Mouse (Mus musculus) E14TG2a.4 (cell line): ENCODE results near the gene Hint1.
"Not testable (repeated sequence)": the region's sequence is repeated elsewhere in the genome, so short reads cannot be mapped to it uniquely, and the experiment has no call there.

Experiments
- H3K27me3 ChIP-seq: 2 replicates; pipeline ENCODE4 v1.6.1; 2014; ENCODE audit warnings: low read length, control low read depth; ENCODE audit not compliant: insufficient read depth
- H3K36me3 ChIP-seq: 2 replicates; pipeline ENCODE4 v1.6.1; 2014; ENCODE audit warnings: low read length, control low read depth; ENCODE audit not compliant: insufficient read depth
- H3K4me1 ChIP-seq: replicated peaks from 2 replicates; pipeline ENCODE4 v1.6.1; 2014; ENCODE audit warnings: low read depth, low read length, control low read depth
- H3K4me3 ChIP-seq: replicated peaks from 2 replicates; pipeline ENCODE4 v1.5.1; 2014; ENCODE audit warnings: mild to moderate bottlenecking, low read length
- H3K9me3 ChIP-seq: 2 replicates; pipeline ENCODE4 v1.6.1; 2014; ENCODE audit warnings: low read length, control low read depth
- CTCF ChIP-seq: conservative IDR thresholded peaks from 2 replicates; pipeline ENCODE4 v1.5.1; 2014; ENCODE audit warnings: low read length
- NANOG ChIP-seq: IDR thresholded peaks from 2 replicates; pipeline ENCODE4 v1.6.1; 2014; ENCODE audit warnings: borderline replicate concordance, low read length, mixed read lengths
- POU5F1 ChIP-seq: IDR thresholded peaks from 2 replicates; pipeline ENCODE4 v1.6.1; 2014; ENCODE audit warnings: low read length, borderline replicate concordance

Hint1 gene

DNA sequence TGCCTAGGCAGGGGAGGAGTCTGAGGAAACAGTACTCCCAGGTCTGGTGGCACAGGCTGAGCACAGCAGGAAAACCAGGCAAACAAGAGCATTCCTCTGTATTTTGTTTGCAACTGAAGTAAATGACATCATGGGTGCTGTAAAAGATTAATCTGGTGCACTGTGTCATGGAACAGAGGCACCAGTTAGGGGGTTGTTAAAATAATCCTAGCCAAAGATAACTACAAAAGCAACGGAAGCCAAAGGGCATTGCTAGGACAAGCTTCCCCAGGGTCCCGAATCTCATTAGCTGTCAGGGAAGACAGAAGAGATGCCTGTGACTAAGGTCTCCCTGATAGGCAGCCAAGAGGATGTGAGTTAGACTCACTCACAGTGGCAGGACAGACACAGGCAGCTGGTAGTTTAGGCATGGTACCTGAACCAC lies 14.9 kb downstream of the Hint1 start:
- H3K4me3 ChIP-seq, result no peak overlapping the region
- no peaks in the 10 kb centered on the region for H3K9me3 ChIP-seq
- no peaks in the 10 kb centered on the region for H3K36me3 ChIP-seq
- H3K27me3 ChIP-seq, result no peaks in the 10 kb centered on the region
- H3K4me1 ChIP-seq, result peaks cover 35% of the 10 kb centered on the region
- no peak for TF ChIP-seq CTCF
- no peak for TF ChIP-seq NANOG
- TF ChIP-seq POU5F1, result no peak

DNA sequence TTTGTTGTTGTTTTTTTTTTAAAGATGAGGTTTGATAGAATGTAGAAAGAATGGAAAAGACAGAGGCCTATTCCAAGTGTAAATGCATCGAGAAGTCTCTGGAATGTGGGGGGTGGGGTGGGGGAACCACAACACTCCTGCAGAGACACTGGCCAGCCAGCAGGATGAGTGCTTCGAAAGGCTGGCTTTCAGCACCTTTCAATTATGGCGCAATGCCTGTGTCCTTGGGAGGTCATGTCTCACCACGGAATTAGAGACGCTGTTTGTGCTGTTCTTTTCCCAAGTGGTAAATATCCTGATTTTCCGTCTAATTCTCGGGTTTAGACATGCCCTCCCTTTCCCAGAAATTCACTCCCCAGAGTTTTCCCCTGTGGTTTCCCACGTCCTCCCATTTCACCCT lies 16.5 kb downstream of the Hint1 start:
- TF ChIP-seq NANOG (no peak; the same call in 1 of the 2 replicates), POU5F1 (no peak), CTCF (no peak)
- Histone ChIP-seq H3K27me3 (no peaks in the 10 kb centered on the region), H3K9me3 (no peaks in the 10 kb centered on the region), H3K4me1 (peaks cover 35% of the 10 kb centered on the region), H3K4me3 (0 out of 2 replicates have a peak overlapping the region, but pooled peaks have one; percentile 10), H3K36me3 (no peaks in the 10 kb centered on the region)

DNA sequence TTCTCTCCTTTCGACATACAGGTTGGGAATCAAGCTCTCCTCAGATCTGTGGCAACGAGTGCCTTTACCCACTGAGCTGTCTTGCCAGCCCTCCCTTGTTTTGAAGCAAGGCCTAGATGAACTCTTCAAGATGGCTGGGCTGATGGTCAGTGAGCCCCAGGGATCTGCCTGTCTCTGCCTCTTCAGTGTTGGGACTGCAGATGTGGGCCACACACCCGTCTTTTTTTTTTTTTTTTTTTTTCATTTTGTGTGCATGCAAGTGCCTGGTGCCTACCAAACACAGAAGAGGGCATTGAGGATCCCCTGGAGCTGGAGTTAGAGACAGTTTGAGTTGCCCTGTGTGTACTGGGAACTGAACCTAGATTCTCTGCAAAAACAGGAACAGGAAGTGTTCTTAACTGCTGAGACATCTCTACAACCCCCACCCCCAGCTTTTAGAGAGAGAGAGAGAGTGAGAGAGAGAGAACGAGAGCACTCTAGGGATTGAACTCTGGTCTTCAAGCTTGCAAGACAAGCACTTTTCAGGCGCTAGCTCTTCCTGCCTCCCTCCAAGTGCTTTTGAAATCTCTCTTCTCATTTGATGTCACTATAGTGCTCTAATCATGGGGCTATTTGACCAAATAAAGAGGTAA lies 18.1 kb downstream of the Hint1 start:
- H3K27me3 ChIP-seq, result no peaks in the 10 kb centered on the region
- TF ChIP-seq CTCF (no peak), NANOG (no peak), POU5F1 (no peak)

DNA sequence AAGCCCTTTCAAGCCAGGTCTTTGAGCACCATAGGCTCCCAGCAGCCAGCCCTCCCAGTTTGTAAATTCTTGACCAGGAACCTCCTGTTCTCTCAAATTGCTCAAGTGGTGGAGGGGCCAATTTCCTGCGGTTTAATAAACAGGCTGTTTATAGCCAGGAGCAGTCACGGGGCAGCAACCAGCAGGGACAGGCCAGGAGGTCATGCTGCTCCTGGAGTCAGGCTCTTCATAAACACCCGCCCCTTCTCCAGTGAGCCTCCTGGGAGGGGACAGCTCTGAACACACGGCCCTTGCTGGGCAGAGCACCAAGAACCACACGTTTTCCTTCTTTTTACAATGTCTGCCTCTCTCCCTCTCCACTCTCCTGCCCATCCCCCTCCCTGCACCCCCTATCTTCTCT lies 18.8 kb downstream of the Hint1 start:
- H3K4me1 ChIP-seq, result peaks cover 33% of the 10 kb centered on the region
- H3K4me3 ChIP-seq, result no peak overlapping the region
- H3K36me3 ChIP-seq, result no peaks in the 10 kb centered on the region
- no peak for TF ChIP-seq CTCF
- no peak for TF ChIP-seq POU5F1
- TF ChIP-seq NANOG, result no peak
- H3K9me3 ChIP-seq, result no peaks in the 10 kb centered on the region
- no peaks in the 10 kb centered on the region for H3K27me3 ChIP-seq

More for the DNA sequence above, 18.1 kb downstream of the Hint1 start:
- Histone ChIP-seq H3K36me3 (no peaks in the 10 kb centered on the region), H3K4me3 (no peak overlapping the region), H3K4me1 (peaks cover 33% of the 10 kb centered on the region), H3K9me3 (no peaks in the 10 kb centered on the region)

DNA sequence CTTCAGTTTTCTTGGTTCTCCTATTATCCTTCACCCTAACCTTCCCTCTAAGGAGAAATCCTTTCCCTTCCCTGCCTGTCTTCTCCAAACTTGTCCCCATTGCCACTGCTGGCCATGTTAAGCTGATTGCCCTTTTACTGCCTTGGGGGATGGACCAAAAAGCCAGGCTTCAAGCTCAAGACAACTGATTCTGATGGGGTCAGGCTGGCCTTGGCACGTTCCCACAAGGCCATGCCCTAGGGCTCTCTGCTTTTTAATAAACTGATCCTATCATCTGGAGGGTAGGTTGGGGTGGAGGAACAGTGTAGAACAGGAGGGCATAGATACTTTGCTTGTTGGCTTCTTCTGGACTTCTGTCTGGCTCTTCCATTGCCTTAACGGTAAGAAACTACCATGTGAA lies 19.2 kb downstream of the Hint1 start:
- H3K36me3 ChIP-seq, result no peaks in the 10 kb centered on the region
- TF ChIP-seq NANOG (no peak), POU5F1 (no peak), CTCF (no peak)
- H3K4me3 ChIP-seq, result no peak overlapping the region
- H3K27me3 ChIP-seq, result no peaks in the 10 kb centered on the region
- peaks cover 33% of the 10 kb centered on the region for H3K4me1 ChIP-seq
- H3K9me3 ChIP-seq, result no peaks in the 10 kb centered on the region

DNA sequence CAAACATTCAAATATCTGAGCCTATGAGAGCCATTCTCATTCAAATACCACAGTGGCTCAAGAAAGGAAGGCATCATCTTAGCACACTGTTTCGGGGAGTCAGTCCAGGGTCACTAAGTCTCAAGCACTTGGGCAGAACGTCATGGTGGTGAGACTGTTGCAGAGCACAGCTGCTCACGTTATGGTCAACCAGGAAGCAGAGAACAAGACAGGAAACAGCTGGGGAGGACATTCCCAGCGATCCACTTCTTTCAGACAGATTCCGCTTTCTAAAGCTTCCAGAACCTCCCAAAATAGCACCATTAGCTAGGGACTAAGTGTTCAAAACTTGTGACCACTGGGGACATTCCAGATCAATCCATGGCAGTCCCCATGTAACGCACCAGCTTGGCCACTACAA lies 21.7 kb downstream of the Hint1 start:
- Histone ChIP-seq H3K4me1 (peaks cover 15% of the 10 kb centered on the region), H3K27me3 (no peaks in the 10 kb centered on the region), H3K9me3 (no peaks in the 10 kb centered on the region), H3K36me3 (no peaks in the 10 kb centered on the region), H3K4me3 (no peak overlapping the region)
- no peak for TF ChIP-seq CTCF
- no peak for TF ChIP-seq NANOG
- TF ChIP-seq POU5F1, result no peak

DNA sequence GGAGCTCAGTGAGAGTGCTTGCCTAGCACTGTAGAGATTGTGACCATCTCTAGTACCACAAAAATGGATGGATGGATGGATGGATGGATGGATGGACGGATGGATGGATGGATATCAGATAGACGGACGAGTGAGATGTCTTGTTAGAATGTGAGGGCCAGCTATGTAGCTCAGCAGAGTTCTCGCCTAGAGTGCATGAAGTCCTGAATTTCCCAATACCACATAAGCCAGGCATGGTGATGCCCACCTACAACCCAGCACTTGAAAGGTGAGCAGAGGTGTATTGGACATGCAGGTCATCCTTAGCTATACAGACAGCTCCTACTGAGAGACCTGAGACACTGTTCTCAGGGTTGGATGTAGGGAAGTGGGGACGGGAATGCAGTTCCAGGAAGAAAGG lies 25.2 kb downstream of the Hint1 start:
- Histone ChIP-seq H3K9me3 (no peaks in the 10 kb centered on the region), H3K4me1 (no peaks in the 10 kb centered on the region), H3K36me3 (no peaks in the 10 kb centered on the region), H3K27me3 (no peaks in the 10 kb centered on the region), H3K4me3 (no peak overlapping the region)
- no peak for TF ChIP-seq POU5F1
- TF ChIP-seq NANOG, result no peak
- no peak for TF ChIP-seq CTCF

DNA sequence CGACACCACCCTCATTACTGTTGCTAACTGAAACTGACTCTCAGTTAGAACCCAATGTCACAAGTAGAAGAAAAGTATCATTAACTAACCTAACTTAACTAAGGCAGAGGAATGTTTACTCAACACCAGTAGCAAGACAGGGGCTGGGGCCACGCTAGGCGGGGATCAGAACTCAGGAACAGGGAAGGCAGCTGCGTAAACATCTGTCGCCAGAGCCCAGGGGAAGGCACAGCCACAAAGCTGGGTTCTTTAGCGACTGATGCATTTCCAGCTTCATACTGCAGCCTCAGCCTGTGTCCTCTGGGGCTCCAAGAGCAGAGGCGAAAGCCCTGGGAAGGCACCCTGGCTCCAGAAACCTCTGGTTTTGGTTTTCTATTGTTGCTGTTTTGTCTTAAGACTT lies 25.9 kb downstream of the Hint1 start:
- no peak overlapping the region for H3K4me3 ChIP-seq
- TF ChIP-seq POU5F1 (no peak), NANOG (no peak), CTCF (no peak)
- no peaks in the 10 kb centered on the region for H3K4me1 ChIP-seq
- no peaks in the 10 kb centered on the region for H3K27me3 ChIP-seq
- H3K36me3 ChIP-seq, result no peaks in the 10 kb centered on the region
- no peaks in the 10 kb centered on the region for H3K9me3 ChIP-seq

DNA sequence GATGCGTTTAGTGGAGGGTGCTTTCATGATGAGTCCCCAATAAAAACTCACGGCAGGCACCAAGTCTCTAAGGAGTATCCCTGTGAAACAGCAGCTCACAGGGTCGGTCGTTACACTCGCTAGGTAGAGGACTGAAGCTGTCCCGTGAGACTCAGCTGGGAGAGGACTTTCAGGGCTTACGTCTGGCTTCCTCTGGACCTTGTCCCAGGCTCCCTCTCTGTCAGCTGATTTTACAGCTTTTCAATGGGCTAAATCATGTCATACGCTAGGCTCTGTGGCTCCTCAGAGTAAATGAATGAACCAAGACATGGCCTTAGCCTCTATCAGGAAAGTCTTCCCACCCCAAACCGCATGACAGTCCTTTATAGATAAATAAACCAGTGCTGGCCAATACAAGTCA lies 28.4 kb downstream of the Hint1 start:
- no peaks in the 10 kb centered on the region for H3K36me3 ChIP-seq
- no peaks in the 10 kb centered on the region for H3K9me3 ChIP-seq
- no peak for TF ChIP-seq NANOG
- no peak for TF ChIP-seq CTCF
- no peak for TF ChIP-seq POU5F1
- H3K27me3 ChIP-seq, result no peaks in the 10 kb centered on the region
- H3K4me3 ChIP-seq, result no peak overlapping the region
- no peaks in the 10 kb centered on the region for H3K4me1 ChIP-seq

DNA sequence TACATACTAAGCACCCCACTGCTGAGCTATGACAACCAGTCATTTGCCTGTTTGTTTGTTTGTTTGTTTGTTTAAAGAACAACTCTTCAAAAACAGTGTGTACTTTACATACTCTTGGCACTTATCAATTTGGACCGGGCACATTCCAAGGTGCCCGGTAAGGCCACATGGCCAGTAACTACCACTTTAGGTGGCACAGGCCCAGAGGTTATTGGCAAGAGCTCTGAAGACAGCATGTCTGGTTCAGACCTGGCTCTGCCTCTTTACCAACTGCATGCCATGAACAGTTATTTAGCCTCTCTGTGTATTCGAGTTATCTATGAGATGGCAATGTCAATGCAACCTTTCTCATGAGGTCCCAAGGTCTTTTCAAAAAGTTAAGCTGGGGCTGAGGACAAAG lies 30.5 kb downstream of the Hint1 start:
- H3K4me1 ChIP-seq, H3K4me3 ChIP-seq, H3K9me3 ChIP-seq, H3K36me3 ChIP-seq, H3K27me3 ChIP-seq: not testable (repeated sequence)
